Mouse (Mus musculus) erythroid progenitor cell, adult 5-6 weeks (primary cell): ENCODE data around the gene 4930415O20Rik. TPM values are rescaled to one million over a fixed set of nuclear protein-coding genes. Genes with fewer than 3 reads are reported as not detected.

Experiments
- ATAC-seq: replicated peaks from 2 replicates; pipeline ENCODE4 v1.8.0; 2016; ENCODE audit warnings: moderate number of reproducible peaks, mild to moderate bottlenecking, moderate TSS enrichment, inconsistent platforms; ENCODE audit not compliant: poor library complexity, low FRiP score, severe bottlenecking
- total RNA-seq, 2 experiments: library from RNA; stranded (forward) in 1 of 2; stranded (reverse) in 1 of 2; fragments of 150-400 nt in 1 of 2; fragments of 186-747, 209-891 nt in 1 of 2; gene quantifications; 2 replicates each; pipeline versions ENCODE4 v1.2.3 to v1.2.4; 2015 to 2017; ENCODE audit warnings: low replicate concordance in 2 of 2

4930415O20Rik gene
- not detected in 2 replicates for total RNA-seq (2015; ENCODE audit: low replicate concordance)
- total RNA-seq (2017; ENCODE audit: low replicate concordance): not detected in 2 replicates

DNA sequence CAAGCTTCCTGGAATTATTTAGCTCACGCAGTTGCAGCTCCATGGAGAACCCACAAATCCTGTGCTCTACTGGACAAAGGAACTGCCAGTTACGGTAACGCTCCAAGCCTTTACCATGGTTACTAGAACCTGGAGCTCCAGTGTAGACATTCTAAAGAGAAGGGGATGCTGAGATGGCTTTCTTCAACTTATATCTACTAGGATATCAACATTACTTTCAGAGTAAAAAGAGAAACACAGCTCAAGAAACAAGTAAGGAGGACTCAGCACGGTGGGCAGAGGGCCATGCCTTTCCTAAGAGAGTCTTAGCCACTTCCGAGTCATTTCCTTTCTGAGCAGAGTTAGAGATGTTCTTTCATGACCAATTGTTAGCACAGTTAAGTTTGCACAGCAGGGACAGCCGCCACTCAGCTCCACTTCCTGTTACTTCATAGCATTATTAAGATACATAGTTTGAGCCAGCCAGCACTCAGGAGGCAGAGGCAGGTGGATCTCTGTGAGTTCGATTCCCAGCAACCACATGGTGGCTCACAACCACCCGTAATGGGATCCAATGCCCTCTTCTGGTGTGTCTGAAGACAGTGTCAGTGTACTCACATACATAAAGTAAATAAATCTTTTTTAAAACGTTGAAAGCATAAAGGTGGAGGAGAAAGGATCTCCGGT, at the start of gene 4930415O20Rik, which contains the start of gene Ccnt1:
4930415O20Rik (plus strand) TSS at position 132 of the 666 bp plus-strand sequence.
Ccnt1 (minus strand) TSS at position 51 of the 666 bp plus-strand sequence.
- no peak for ATAC-seq

DNA sequence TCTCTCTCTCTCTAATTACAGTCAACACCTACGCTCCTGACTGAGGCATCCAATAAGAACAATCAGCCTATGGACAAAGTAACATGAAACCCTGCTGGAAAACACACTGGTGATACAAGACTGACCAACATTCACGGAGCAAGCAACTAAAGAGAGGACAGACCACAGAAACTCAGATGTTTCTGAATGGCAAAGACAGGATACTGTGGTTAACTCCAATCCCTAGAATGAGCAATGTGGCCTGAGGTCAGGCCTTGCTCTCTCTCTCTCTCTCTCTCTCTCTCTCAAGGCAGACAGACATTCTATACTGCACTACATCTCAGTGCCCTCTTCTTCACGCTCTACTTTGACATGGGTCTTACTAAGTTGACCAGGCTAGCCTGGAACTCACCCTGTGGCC, 49.6 kb upstream of the 4930415O20Rik start:
- no peak for ATAC-seq

DNA sequence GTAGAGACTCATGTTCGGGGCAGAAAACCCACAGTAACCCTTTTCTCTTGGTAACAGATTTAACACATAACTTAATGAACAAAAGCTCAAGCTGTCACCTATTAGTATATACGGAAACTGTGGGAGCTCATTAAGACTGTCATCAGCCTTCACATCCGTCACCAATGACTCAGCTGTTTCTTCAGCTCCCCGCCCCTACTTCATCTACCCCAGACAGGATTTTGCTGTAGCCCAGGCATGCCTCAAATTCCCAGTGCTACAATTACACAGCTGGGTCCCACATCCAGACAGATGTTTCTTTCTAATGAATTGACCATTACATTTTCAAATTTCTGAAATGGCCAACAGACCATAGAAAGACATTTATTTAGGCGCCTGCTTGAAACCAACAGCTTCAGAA, 44.7 kb upstream of the 4930415O20Rik start:
- peak; percentile 92 for ATAC-seq

DNA sequence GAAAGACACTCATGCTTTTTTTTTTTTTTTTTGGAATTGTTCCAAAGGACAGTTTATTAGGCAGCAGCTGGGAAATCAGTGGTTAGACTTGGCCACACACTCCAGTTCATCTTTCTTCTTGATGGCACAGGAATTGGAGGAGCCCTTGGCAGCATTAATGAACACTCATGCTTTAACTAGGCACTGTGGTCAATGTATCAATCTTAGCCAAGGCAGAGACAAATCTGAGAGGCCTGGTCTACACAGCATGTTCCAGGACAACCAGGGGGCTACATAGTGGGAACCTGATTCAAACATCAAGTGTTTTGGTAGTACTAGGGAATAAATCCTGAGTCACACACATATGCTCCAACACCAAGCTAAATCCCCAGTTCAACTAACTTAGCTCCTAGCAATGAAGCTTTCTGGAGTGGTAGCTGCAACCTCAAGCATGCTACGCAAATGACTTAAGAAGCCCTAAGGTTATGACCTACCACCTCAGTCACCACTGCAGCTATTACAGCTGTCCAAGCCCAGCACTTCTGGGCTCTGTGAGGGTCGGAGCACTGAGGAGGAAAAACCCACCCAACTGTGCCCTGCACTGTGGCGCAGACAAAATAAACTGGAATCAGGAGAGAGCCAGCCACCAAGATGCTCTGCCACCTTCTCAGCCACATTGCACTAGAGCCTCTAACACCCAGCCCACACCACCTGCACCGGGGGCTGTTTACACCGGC, 43.6 kb upstream of the 4930415O20Rik start:
- ATAC-seq: no peak

DNA sequence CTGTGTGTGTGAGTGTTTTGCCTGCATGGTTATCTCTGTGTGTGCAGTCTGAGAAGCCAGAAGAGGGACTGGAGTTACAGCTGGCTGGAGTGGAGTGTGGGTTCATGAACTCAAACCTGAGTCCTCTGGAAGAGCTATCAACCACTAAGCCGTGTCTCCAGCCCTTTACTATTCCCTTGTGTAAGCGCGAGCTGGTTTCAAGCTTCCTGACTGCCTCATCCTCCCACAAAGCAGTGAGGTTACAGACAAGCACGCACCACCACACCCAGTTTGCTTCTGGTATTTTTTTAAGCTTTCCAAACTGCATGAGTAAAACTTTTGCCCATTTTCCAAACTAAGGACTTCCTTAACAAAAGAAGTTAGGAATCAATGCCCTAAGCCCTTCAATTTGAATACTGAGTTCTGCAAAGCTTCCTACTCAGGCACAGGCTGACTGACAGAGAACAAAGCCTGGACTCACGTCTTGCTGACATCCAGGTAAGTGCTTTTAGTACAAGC, 42.7 kb upstream of the 4930415O20Rik start:
- ATAC-seq: no peak

DNA sequence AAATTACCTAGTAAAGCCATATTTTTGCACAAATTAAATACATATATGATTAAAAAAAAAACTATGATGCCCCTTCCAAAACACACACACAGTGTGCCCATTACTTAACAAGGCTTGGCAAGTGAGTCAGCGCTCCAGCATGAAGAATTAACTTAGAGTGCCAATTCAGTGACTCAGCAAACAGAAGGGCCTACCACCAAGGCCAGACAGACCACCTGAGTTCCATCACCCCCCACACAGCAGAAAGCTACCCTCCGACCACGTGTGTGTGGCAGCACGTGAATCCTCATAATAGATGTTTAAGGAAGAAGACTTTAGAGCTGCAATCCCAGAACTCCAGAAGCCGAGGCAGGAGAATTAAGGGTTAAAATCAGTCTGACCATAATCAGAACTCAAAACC, 38.5 kb upstream of the 4930415O20Rik start:
- no peak for ATAC-seq

DNA sequence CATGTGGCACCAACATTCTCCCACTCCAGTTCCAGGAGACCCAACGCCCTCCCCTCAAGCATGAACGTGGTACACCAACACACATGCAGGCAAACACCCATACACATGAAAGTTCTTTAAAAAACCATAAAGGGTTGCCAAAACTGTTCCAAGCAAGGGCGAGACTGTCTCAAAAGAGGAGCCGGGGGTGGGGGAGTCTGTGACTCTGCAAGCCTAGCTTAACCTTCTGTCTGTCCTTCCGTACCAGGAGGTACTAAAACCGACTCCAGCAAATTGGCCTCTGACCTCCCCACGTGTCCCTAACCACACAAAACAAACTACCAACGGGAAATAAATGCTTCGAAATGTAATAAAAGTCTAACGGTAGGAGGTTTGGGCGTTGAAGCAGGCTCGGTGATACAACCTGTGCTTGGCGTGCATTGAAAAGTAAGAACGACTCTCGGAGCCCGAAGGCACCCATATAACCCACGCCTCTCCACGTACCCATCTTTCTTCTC, 37.7 kb upstream of the 4930415O20Rik start:
- ATAC-seq: no peak

DNA sequence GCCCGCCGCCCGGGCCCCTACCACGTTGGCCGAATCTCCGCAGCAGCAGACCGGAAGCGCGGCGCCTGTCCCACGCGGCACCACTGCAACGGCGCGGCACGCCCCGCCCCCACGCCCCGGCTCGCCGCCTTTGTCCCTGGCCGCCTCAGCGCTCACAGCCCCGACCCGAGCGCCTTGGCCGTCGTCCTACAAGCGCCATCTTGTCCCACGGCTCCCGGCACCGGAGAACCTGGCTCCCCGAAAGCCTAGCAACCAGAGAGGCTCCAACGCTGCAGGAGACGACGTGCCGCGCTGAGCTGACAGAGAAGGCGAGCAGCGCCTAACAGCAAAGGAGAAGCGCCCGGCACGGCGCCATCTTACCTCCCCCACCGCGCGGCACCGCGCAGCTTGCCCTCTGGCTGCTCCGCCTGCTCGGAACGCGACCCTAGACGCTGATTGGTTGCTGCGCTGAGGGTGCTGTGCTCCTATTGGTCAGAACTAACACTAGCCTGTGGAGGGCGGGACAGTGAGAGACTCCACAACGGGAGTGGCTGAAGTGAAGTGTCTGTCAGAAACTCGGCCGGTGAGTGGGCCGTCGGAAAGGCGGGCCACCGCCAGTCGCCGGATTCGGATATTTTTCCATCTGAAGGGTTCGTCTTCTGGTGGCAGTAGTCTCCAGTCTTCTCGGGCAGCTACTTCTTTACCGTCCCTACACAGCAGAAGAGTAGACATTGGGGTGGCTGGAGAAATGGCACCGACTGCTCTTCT, 36.8 kb upstream of the 4930415O20Rik start, which contains the start of gene Kansl2:
Kansl2 (minus strand) TSS at position 384 of the 747 bp plus-strand sequence.
- peak; percentile 97 for ATAC-seq

DNA sequence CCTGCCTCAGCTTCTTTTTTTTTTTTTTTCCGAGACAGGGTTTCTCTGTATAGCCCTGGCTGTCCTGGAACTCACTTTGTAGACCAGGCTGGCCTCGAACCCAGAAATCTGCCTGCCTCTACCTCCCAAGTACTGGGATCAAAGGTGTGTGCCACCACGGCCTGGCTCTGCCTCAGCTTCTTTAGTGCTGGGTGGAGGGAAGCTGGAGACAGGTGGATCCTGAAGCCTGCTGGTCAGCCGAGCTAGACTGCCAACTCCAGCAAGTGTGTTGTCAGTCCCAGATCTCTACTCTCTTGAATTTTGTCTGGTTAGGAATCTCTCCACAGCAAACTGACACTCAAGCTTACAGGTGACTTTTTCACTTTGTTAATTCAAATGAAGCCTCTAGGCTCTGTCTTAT, 34.9 kb upstream of the 4930415O20Rik start:
- ATAC-seq: no peak

DNA sequence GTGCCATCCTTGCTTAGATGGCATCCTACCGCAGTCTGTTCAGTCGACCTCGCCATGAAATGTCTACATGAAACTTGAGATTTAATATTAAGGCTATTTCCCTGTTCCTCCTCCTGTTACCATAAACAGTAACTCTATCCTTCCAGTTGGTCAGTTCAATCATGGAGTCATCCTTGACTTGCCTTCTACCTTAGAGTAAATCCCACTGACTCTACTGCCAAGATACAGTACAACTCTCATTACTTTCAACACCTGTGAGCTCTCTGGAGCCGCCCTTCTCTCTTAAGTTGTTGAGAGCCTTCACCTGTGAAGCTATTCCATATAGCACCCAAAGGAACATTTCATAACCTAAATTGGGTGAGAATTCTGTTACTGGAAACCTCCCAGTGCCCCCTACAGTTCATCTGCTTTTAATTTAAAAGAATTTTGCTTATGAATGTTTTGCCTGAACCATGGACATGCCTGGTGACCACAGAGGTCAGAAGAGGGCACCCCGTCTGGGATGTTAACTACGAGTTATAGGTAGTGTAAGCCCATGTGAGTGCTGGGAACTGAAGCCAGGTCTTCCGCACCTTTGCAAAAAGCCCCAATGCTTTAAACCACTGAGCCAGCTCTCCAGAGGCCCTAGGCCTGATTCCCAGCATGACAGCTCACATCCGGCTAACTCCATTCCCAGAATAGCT, 33.8 kb upstream of the 4930415O20Rik start:
- ATAC-seq: no peak

DNA sequence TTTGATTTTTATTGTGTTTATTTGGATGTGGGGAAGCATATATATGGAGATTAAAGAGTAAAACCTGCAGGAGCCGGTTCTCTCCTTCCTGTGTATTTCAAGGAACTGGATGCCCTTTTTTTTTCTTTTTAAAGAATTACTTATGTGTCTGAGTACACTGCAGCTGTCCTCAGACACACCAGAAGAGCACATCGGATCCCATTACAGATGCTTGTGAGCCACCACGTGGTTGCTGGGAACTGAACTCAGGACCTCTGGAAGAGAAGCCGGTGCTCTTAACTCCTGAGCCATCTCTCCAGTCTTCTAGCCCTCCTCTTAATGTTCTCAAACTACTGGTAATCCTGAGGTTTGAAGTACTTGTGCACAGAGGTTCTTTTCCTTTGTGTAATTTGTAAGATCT, 32.9 kb upstream of the 4930415O20Rik start:
- no peak for ATAC-seq

DNA sequence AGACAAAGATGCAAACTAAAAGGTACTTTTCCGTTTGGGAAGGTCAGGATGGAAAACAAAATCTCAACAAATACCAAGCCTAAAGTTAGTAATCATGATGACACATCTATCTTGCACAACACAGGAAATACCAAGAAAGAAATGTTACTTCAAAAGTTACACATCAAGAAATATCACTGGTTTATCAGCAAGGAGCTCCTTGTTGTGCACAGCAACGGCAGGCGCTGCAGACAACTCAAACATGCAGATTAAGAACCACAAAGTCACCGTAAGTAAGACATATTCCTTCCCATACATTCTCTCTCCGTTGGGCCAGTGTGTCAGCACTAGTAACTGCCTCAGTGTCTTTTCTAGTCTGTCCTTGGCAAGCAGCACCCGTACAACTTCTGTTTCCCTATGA, 29.7 kb upstream of the 4930415O20Rik start:
- ATAC-seq: no peak

DNA sequence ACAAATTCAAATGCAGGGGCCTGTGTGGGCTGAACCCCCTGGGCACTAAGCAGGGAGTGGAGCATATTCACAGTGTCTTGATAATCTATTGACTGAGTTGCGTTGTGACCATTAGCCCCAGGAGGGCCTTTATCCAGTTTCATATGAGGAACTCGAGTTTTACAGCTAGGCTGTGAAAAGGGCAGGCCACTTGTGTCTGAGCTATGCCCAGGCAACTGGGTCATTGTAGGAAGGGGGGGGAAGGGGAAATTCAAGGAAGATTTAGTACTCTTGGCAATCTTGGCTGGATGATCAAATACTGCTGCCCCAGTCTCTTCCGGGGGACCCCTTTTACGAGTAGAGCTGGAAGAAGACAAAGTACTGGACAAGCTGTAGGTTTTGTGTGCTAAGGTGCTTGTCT, 27.5 kb upstream of the 4930415O20Rik start:
- no peak for ATAC-seq

DNA sequence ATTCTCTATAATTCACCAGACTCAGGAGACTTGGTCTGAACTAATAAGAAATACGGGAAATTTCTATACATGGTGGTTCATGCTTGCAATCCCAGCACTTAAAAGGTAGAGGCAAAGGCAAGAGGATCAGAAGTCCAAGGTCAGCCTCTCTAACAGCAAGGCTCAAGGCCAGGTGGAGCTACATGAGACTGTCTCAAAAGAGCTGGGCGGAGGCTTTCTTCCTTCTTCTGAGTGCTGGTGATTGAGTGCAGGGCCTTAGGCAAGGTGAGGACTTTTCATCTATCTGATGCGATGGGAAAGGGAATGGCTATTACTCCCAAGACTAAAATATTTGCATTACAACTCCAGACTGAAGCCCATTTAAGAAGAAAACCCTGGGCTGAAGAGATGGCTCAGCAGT, 25.7 kb upstream of the 4930415O20Rik start:
- ATAC-seq: no peak

DNA sequence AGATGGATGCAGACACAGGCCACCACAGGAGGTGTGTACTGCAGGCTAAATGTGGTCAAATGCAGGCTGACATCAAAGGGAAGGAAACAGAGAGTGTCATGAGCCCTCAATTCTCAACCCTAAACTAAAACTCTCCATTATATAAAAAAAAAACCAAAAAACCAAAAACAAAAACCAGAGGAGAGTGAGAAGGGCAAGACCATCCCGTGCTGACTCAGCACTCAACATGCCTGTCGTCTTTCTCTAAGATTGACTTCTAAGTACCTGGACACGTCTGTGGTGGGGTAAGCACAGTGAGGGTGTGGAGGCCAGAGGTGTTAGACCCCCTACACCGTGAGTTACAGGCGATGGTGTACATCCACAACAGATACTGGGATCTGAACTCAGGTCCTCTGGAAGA, 24.0 kb upstream of the 4930415O20Rik start:
- no peak for ATAC-seq

DNA sequence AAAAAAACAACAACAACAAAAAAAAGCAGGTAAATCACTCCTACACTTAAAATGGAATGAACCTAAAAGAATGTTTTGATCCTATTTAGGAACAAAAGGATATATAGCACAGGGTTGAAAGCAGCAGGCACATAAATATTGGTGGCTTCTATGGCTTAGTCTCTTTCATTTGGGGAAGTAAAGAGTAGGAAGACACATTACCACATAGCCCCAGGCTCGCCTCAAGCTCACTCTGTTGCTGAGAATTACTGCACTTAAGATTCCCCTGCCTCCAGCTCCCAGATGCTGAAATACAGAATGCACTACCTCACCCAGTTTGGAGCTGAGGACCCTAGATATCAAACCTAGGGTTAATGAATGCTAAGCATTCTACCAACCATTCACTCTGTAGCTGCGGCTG, 18.0 kb upstream of the 4930415O20Rik start:
- ATAC-seq: no peak

DNA sequence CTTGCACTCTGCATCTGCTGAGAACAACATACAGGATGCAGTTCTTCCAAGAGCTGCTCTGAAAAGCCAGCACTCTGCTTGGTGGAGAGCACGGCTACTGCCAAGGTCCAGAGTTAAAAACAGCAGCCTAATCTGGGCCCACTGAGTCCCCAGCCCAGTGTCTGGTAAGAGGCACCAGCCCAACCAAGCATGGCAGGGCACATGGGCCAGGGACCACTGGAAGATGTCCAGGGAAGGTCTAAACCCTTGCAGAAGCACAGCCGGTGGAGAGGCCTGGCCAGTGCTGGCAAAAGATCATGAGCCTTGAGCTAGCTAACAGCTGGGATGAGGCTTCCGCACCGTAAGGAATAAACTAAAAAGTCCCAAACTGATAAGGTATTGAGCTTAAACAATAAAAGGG, 14.9 kb upstream of the 4930415O20Rik start:
- no peak for ATAC-seq

DNA sequence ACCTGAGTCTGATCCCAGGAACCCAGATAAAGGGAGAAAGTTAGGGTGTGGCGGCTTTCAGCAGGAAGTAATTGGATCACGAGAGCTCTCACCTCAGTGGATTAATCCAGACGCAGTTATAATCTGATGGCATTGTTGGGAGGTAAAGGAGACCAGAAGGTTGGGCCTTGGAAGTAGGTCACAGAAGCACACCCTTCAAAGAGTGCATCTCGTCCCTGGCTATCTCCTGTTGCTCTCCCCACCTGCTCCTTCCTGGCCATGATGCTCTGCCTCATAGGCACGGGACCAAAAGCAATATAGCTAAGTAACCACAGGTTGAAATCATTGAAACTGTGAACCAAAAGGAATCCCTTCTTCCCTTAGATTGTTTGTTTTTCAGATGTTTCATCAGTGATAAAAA, 13.6 kb upstream of the 4930415O20Rik start:
- no peak for ATAC-seq

DNA sequence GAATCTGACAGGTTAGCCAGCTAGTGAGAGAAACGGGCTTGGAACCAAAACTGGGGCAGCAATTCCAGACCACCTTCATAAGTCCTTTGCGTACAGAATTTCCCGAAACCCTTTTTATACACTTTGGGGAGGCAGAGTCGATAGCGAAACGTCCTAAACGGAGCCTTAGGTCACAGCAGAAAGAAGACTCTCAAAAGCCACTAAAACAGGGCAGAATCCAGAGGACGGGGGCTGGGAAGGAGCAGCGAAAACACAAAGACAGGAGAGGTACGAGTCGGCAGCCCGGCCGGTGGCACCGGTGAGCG, 3.9 kb upstream of the 4930415O20Rik start:
- ATAC-seq: no peak
